Mouse (Mus musculus): ENCODE measurements around the gene Phox2b. TPM values are rescaled to one million over a fixed set of nuclear protein-coding genes. Genes with fewer than 3 reads are reported as not detected.

The Phox2b gene
- polyA plus RNA-seq, 1 experiment from 2014 or later, result 0.02 TPM

- H3K9me3 ChIP-seq (replicated peaks), result no peaks in the 10 kb centered on the region
- H3K27me3 ChIP-seq, result peaks cover 97% of the 10 kb centered on the region
- H3K4me1 ChIP-seq (replicated peaks), result peaks cover 4% of the 10 kb centered on the region; the same call in 1 of the 2 replicates
- no peak overlapping the region for H3K9ac ChIP-seq
- H3K4me3 ChIP-seq (replicated peaks), result no peak overlapping the region
- no peak for ATAC-seq (ENCODE audit: insufficient read depth)
- no peak overlapping the region for H3K27ac ChIP-seq (replicated peaks)
- H3K36me3 ChIP-seq (replicated peaks), result no peaks in the 10 kb centered on the region
- 3% methylated on average over 34 of the region's 34 CpGs for WGBS (ENCODE audit: insufficient replicate concordance)
- no peak overlapping the region for H3K4me2 ChIP-seq
Observed at GRCm38 (mm10) chr5:67100564-67101394, 1.7 kb upstream of the Phox2b start.

DNA sequence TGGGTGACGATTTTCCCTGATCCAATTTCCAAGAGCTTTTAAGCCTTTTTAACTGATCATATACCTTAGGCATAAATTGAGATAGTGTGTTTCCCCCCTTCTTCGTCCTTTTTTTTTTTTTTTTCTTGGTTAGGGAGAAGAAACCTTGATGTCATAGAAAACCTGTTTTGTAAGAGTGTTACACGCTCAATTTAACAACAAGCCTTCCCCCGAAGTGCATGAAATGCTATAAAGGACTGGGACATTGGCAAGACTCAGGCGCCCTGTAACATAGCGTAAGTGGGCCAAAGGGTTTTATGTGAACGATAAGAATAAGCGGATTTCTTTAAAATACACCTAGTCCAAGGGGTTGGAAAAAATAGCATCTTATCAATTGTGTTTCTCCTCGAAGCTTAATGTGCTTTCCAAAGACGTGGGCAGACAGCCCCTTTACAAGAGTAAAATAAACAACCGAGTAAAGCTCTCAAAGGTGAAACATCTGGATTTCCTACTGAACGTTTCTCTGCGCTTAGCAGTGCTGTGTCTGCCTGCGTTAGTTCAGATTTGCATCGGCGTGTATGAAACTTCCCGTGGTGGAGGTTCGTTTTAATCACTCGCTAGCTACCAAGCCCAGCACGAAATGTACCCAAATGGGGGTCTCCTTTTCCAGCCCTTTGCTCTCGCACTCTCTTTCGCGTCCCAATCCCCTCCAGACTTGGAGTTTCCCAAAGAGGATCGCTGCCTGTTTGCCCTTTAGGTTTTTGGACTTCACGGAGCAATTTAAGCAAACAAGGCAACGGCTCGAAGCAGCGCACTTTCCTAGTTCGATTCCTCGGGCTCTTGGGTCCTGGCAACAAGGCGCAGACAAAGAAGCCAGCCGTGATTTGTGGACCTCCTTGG is 531 bp upstream of the Phox2b start:
- Histone ChIP-seq H3K36me3 (replicated peaks) (no peaks in the 10 kb centered on the region), H3K27ac (replicated peaks) (no peak overlapping the region), H3K4me1 (replicated peaks) (peaks cover 4% of the 10 kb centered on the region; the same call in 1 of the 2 replicates), H3K4me3 (replicated peaks) (no peak overlapping the region), H3K27me3 (peaks cover 100% of the 10 kb centered on the region), H3K9ac (no peak overlapping the region), H3K9me3 (replicated peaks) (no peaks in the 10 kb centered on the region), H3K4me2 (no peak overlapping the region)
- ATAC-seq (ENCODE audit: insufficient read depth), result no peak
- WGBS (ENCODE audit: insufficient replicate concordance), result 2% methylated on average over 32 of the region's 32 CpGs

GRCm38 (mm10) chr5:67098051-67098732 is 909 bp downstream of the Phox2b start:
- WGBS (ENCODE audit: insufficient replicate concordance), result 3% methylated on average over 23 of the region's 23 CpGs
- Histone ChIP-seq H3K9me3 (replicated peaks) (no peaks in the 10 kb centered on the region), H3K27ac (replicated peaks) (no peak overlapping the region), H3K4me3 (replicated peaks) (no peak overlapping the region), H3K4me1 (replicated peaks) (peaks cover 4% of the 10 kb centered on the region; the same call in 1 of the 2 replicates), H3K27me3 (peaks cover 98% of the 10 kb centered on the region), H3K9ac (no peak overlapping the region), H3K4me2 (no peak overlapping the region), H3K36me3 (replicated peaks) (no peaks in the 10 kb centered on the region)
- ATAC-seq (ENCODE audit: insufficient read depth), result no peak

DNA sequence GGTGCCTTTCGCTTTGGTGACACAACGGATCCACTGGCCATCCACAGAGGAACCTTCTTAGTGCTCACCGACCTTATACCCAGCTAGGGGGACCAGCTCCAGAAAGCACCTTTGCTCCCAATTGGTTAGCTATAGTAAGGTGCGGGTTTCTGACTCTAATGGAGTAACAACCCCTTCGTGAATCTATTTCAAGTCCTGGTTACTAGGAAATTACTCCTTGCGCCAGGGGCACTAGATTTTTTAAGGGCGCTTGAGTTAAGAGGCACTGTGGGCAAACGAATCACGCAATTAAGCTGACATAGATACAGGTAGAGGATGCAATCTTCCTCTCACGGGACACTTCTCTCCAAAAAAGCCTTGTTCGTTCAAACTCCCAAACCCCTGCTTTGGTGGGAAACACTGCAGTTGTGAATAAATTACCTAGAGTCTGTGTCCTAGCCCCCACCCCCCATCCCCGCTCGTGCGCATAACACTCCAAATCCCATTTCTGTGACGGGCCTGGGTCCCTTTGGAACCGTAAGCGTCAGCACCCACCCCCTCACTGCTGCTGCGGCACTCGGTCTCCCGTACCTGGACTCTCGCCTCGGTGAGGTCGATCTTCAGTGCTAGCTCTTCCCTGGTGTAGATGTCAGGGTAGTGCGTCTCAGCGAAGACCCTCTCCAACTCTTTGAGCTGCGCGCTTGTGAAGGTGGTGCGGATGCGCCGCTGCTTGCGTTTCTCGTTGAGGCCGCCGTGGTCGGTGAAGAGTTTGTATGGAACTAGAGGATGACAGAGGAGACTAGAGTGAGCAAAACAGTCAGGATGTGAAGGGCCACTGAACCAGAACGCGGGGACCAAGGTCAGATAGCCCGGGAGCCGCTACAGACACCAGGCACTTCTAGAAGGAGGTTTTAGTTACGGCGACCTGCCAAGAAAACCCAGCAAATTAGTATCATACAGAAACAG is 1.7 kb downstream of the Phox2b start:
- Histone ChIP-seq H3K27ac (replicated peaks) (no peak overlapping the region), H3K9me3 (replicated peaks) (no peaks in the 10 kb centered on the region), H3K4me2 (no peak overlapping the region), H3K9ac (no peak overlapping the region), H3K4me3 (replicated peaks) (no peak overlapping the region), H3K4me1 (replicated peaks) (peaks cover 4% of the 10 kb centered on the region; the same call in 1 of the 2 replicates), H3K27me3 (peaks cover 97% of the 10 kb centered on the region), H3K36me3 (replicated peaks) (no peaks in the 10 kb centered on the region)
- ATAC-seq (ENCODE audit: insufficient read depth), result no peak
- WGBS (ENCODE audit: insufficient replicate concordance), result 4% methylated on average over 41 of the region's 41 CpGs

DNA sequence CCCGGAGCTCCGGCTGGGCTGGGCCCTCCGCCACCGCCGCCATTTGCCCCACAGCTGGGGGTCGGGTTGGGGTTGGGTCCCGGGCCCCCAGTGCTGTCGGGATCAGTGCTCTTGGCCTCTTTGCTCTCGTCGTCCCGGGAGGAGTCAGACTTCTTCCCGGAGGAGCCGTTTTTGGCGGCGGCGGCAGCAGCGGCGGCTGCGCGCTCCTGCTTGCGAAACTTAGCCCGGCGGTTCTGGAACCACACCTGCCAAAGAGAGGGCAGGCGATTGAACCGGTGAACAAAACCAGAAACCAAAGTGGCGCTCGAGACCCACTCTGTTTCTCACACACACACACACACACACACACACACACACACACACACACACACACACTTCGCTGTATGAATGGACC is 2.7 kb downstream of the Phox2b start:
- Histone ChIP-seq H3K4me2 (peak overlapping the region; percentile 49), H3K9me3 (replicated peaks) (no peaks in the 10 kb centered on the region), H3K4me3 (replicated peaks) (peak overlapping the region; percentile 20), H3K27me3 (peaks cover 97% of the 10 kb centered on the region), H3K36me3 (replicated peaks) (no peaks in the 10 kb centered on the region), H3K4me1 (replicated peaks) (peaks cover 4% of the 10 kb centered on the region; the same call in 1 of the 2 replicates), H3K9ac (no peak overlapping the region), H3K27ac (replicated peaks) (no peak overlapping the region)
- ATAC-seq (ENCODE audit: insufficient read depth), result no peak
- WGBS (ENCODE audit: insufficient replicate concordance), result under 1% methylated on average over 27 of the region's 28 CpGs

- WGBS (ENCODE audit: insufficient replicate concordance), result under 1% methylated on average over 47 of the region's 47 CpGs
- Histone ChIP-seq H3K27me3 (peaks cover 95% of the 10 kb centered on the region), H3K4me3 (replicated peaks) (peak overlapping the region; percentile 20), H3K9ac (no peak overlapping the region), H3K4me2 (peak overlapping the region; percentile 49), H3K4me1 (replicated peaks) (peaks cover 4% of the 10 kb centered on the region; the same call in 1 of the 2 replicates), H3K9me3 (replicated peaks) (no peaks in the 10 kb centered on the region), H3K36me3 (replicated peaks) (no peaks in the 10 kb centered on the region), H3K27ac (replicated peaks) (no peak overlapping the region)
- no peak for ATAC-seq (ENCODE audit: insufficient read depth)
Observed at GRCm38 (mm10) chr5:67095651-67096377, 3.3 kb downstream of the Phox2b start.

- WGBS (ENCODE audit: insufficient replicate concordance), result 3% methylated on average over 15 of the region's 15 CpGs
- Histone ChIP-seq H3K4me3 (replicated peaks) (no peak overlapping the region), H3K4me1 (replicated peaks) (peaks cover 4% of the 10 kb centered on the region; the same call in 1 of the 2 replicates), H3K27me3 (peaks cover 95% of the 10 kb centered on the region), H3K9me3 (replicated peaks) (no peaks in the 10 kb centered on the region), H3K4me2 (no peak overlapping the region), H3K9ac (no peak overlapping the region), H3K36me3 (replicated peaks) (no peaks in the 10 kb centered on the region), H3K27ac (replicated peaks) (no peak overlapping the region)
- no peak for ATAC-seq (ENCODE audit: insufficient read depth)
Observed at GRCm38 (mm10) chr5:67095153-67095552, 3.9 kb downstream of the Phox2b start.

DNA sequence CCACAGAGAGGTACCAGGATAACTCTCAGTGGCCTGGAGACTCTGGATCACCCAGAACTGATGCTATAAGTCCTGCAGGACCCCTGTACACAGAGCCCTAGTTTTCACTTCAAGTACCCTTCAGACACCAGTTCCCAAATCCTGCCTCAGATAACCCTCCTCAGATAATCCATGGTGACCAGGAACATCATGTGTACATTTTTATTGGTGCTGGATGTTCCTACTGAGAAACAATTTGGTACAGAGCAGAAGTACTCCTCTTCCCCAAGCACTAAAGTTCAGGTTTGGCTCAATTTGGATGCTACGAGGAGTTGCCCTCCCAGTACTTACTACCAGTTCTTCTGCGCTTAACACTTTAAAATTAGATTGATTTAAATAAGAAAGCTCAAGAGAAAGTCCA is 5.1 kb downstream of the Phox2b start:
- Histone ChIP-seq H3K36me3 (replicated peaks) (no peaks in the 10 kb centered on the region), H3K4me3 (replicated peaks) (no peak overlapping the region), H3K27ac (replicated peaks) (no peak overlapping the region), H3K27me3 (peaks cover 86% of the 10 kb centered on the region), H3K4me2 (no peak overlapping the region), H3K9ac (no peak overlapping the region), H3K4me1 (replicated peaks) (peaks cover 4% of the 10 kb centered on the region; the same call in 1 of the 2 replicates), H3K9me3 (replicated peaks) (no peaks in the 10 kb centered on the region)
- 21% methylated on average over 2 of the region's 2 CpGs for WGBS (ENCODE audit: insufficient replicate concordance)
- ATAC-seq (ENCODE audit: insufficient read depth), result no peak

DNA sequence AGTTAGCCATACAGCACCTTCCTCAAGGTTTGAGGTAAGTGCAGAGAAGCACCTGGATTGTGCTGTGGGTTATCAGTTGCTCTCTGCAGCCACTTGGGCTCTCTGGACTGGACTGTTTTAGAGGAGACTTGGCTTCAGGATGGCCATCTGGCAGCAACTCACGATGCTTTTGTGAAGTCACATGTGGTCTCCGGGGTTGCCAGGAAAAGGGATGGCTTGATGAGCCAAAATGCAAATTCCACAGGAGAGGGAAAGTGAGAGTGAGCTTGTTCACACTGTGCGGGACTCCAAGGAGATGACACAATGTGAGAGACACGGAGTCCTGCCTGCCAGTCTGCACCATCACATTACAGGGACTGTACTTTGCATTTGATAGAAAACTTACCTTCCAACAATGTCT is 7.3 kb downstream of the Phox2b start:
- no peaks in the 10 kb centered on the region for H3K9me3 ChIP-seq (replicated peaks)
- 14% methylated on average over 4 of the region's 4 CpGs for WGBS (ENCODE audit: insufficient replicate concordance)
- ATAC-seq (ENCODE audit: insufficient read depth), result no peak
- no peak overlapping the region for H3K4me2 ChIP-seq
- no peak overlapping the region for H3K9ac ChIP-seq
- no peaks in the 10 kb centered on the region for H3K36me3 ChIP-seq (replicated peaks)
- no peak overlapping the region for H3K4me3 ChIP-seq (replicated peaks)
- H3K27ac ChIP-seq (replicated peaks), result no peak overlapping the region
- H3K4me1 ChIP-seq (replicated peaks), result peaks cover 4% of the 10 kb centered on the region; the same call in 1 of the 2 replicates
- H3K27me3 ChIP-seq, result peaks cover 68% of the 10 kb centered on the region
